Mouse (Mus musculus) hindbrain, embryonic 12.5 days (tissue): ENCODE results near the gene Armc3. TPM values are rescaled to one million over a fixed set of nuclear protein-coding genes. Genes with fewer than 3 reads are reported as not detected.

Source experiments
- ATAC-seq: fragments of 200-750 bp; cut with Nextera tagmentation; 2 replicates; pipeline ENCODE4 v1.8.0; 2017; ENCODE audit warnings: moderate TSS enrichment; ENCODE audit not compliant: low FRiP score
- H3K27ac ChIP-seq: fragments of 300-500 bp; sonication (generic); 2 replicates; pipeline ENCODE4 v1.5.1; 2016; ENCODE audit warnings: mild to moderate bottlenecking
- H3K27me3 ChIP-seq: fragments of 300-500 bp; sonication (generic); 2 replicates; pipeline ENCODE4 v1.6.1; 2016; ENCODE audit warnings: mild to moderate bottlenecking
- H3K36me3 ChIP-seq: fragments of 300-500 bp; sonication (generic); 2 replicates; pipeline ENCODE4 v1.6.1; 2016; ENCODE audit warnings: mild to moderate bottlenecking
- H3K4me1 ChIP-seq: fragments of 300-500 bp; sonication (generic); 2 replicates; pipeline ENCODE4 v1.6.1; 2016
- H3K4me2 ChIP-seq: fragments of 300-500 bp; sonication (generic); replicated peaks from 2 replicates; pipeline ENCODE4 v1.6.1; 2016; ENCODE audit warnings: mild to moderate bottlenecking
- H3K4me3 ChIP-seq: fragments of 300-500 bp; sonication (generic); 2 replicates; pipeline ENCODE4 v1.5.1; 2016; ENCODE audit warnings: mild to moderate bottlenecking
- H3K9ac ChIP-seq: fragments of 300-500 bp; sonication (generic); 2 replicates; pipeline ENCODE4 v1.6.1; 2016; ENCODE audit warnings: mild to moderate bottlenecking, moderate library complexity
- H3K9me3 ChIP-seq: fragments of 300-500 bp; sonication (generic); replicated peaks from 2 replicates; pipeline ENCODE4 v1.6.1; 2016; ENCODE audit warnings: mild to moderate bottlenecking
- WGBS: fragments of 180-500 bp; shearing (Covaris S2); methylation state at CpG from one replicate; pipeline ENCODE4 v1.1.7; 2016; 5-methylcytosine and 5-hydroxymethylcytosine counted together
- polyA plus RNA-seq: library from polyadenylated mRNA; unstranded; fragments of >200 nt; fragmentation: Nextera tagmentation; extraction: Ambion mirVana; gene quantifications from 2 replicates; pipeline ENCODE4 v1.2.1, GENCODE M21; 2016

The Armc3 gene
- polyA plus RNA-seq = 1.6 and 1.9 TPM in 2 replicates

GRCm38 (mm10) chr2:19198452-19199365 is at the start of gene Armc3:
Armc3 (plus strand) TSS chr2:19199302.
- Histone ChIP-seq H3K9me3 (no peaks in the 10 kb centered on the region), H3K9ac (peak within 1 kb of the TSS; percentile 63), H3K27me3 (no peaks in the 10 kb centered on the region), H3K4me1 (peaks cover 7% of the 10 kb centered on the region), H3K4me2 (peak within 1 kb of the TSS; percentile 63), H3K4me3 (peak within 1 kb of the TSS; percentile 46), H3K27ac (peak within 1 kb of the TSS; percentile 66), H3K36me3 (no peaks in the 10 kb centered on the region)
- peak; percentile 100 for ATAC-seq
- WGBS = 13% methylated on average over 24 of the region's 24 CpGs

GRCm38 (mm10) chr2:19152687-19153086 is 46.4 kb upstream of the Armc3 start:
- WGBS = 78% methylated on average over 1 of the region's 1 CpGs
- Histone ChIP-seq H3K9me3 (no peaks in the 10 kb centered on the region), H3K27ac (no peak overlapping the region), H3K4me3 (no peak overlapping the region), H3K9ac (no peak overlapping the region), H3K4me2 (no peak overlapping the region), H3K36me3 (no peaks in the 10 kb centered on the region), H3K4me1 (no peaks in the 10 kb centered on the region), H3K27me3 (no peaks in the 10 kb centered on the region)
- no peak for ATAC-seq

- Histone ChIP-seq H3K4me1 (peaks cover 5% of the 10 kb centered on the region; the same call in 1 of the 2 replicates), H3K36me3 (no peaks in the 10 kb centered on the region), H3K9me3 (no peaks in the 10 kb centered on the region), H3K27ac (no peak overlapping the region), H3K9ac (no peak overlapping the region), H3K27me3 (no peaks in the 10 kb centered on the region), H3K4me3 (no peak overlapping the region), H3K4me2 (no peak overlapping the region)
- no peak for ATAC-seq
- 72% methylated on average over 4 of the region's 4 CpGs for WGBS
These were observed 42.9 kb upstream of the Armc3 start for GRCm38 (mm10) chr2:19156176-19156575.

GRCm38 (mm10) chr2:19159539-19159938 is 39.6 kb upstream of the Armc3 start:
- Histone ChIP-seq H3K9ac (no peak overlapping the region), H3K4me2 (no peak overlapping the region), H3K27me3 (no peaks in the 10 kb centered on the region), H3K36me3 (no peaks in the 10 kb centered on the region), H3K4me3 (no peak overlapping the region), H3K9me3 (no peaks in the 10 kb centered on the region), H3K4me1 (peaks cover 5% of the 10 kb centered on the region; the same call in 1 of the 2 replicates), H3K27ac (no peak overlapping the region)
- WGBS = 69% methylated on average over 5 of the region's 5 CpGs
- ATAC-seq = no peak

- peak; percentile 38; the same call in 1 of the 2 replicates for ATAC-seq
- no peak overlapping the region for H3K27ac ChIP-seq
- H3K4me2 ChIP-seq = no peak overlapping the region
- no peaks in the 10 kb centered on the region for H3K27me3 ChIP-seq
- no peak overlapping the region for H3K4me3 ChIP-seq
- peaks cover 5% of the 10 kb centered on the region; the same call in 1 of the 2 replicates for H3K4me1 ChIP-seq
- H3K9me3 ChIP-seq = no peaks in the 10 kb centered on the region
- WGBS = 23% methylated on average over 8 of the region's 8 CpGs
- H3K9ac ChIP-seq = no peak overlapping the region
- H3K36me3 ChIP-seq = no peaks in the 10 kb centered on the region
These were observed 38.6 kb upstream of the Armc3 start for GRCm38 (mm10) chr2:19160368-19161114.

GRCm38 (mm10) chr2:19164234-19164633 is 34.9 kb upstream of the Armc3 start:
- ATAC-seq = no peak
- WGBS = 66% methylated on average over 1 of the region's 1 CpGs
- no peak overlapping the region for H3K4me3 ChIP-seq

GRCm38 (mm10) chr2:19176827-19177236 is 22.3 kb upstream of the Armc3 start:
- H3K9me3 ChIP-seq = no peaks in the 10 kb centered on the region
- ATAC-seq = no peak

More at GRCm38 (mm10) chr2:19164234-19164633, 34.9 kb upstream of the Armc3 start:
- H3K9me3 ChIP-seq = no peaks in the 10 kb centered on the region
- H3K4me1 ChIP-seq = peaks cover 5% of the 10 kb centered on the region; the same call in 1 of the 2 replicates
- H3K27me3 ChIP-seq = no peaks in the 10 kb centered on the region
- no peak overlapping the region for H3K27ac ChIP-seq
- no peaks in the 10 kb centered on the region for H3K36me3 ChIP-seq
- H3K4me2 ChIP-seq = no peak overlapping the region
- H3K9ac ChIP-seq = no peak overlapping the region

GRCm38 (mm10) chr2:19199366-19199853 is 308 bp downstream of the Armc3 start:
- Histone ChIP-seq H3K4me3 (peak overlapping the region; percentile 46), H3K9me3 (no peaks in the 10 kb centered on the region), H3K27me3 (no peaks in the 10 kb centered on the region), H3K36me3 (no peaks in the 10 kb centered on the region), H3K4me1 (peaks cover 7% of the 10 kb centered on the region), H3K9ac (peak overlapping the region; percentile 63; the same call in 1 of the 2 replicates), H3K27ac (no peak overlapping the region), H3K4me2 (peak overlapping the region; percentile 63)
- peak; percentile 37; the same call in 1 of the 2 replicates for ATAC-seq
- 30% methylated on average over 13 of the region's 13 CpGs for WGBS

More at GRCm38 (mm10) chr2:19176827-19177236, 22.3 kb upstream of the Armc3 start:
- H3K4me3 ChIP-seq = no peak overlapping the region
- 15% methylated on average over 1 of the region's 1 CpGs for WGBS
- no peak overlapping the region for H3K9ac ChIP-seq
- no peak overlapping the region for H3K4me2 ChIP-seq
- no peaks in the 10 kb centered on the region for H3K27me3 ChIP-seq
- H3K27ac ChIP-seq = no peak overlapping the region
- H3K36me3 ChIP-seq = no peaks in the 10 kb centered on the region
- H3K4me1 ChIP-seq = no peaks in the 10 kb centered on the region

GRCm38 (mm10) chr2:19200112-19200511 is 1.0 kb downstream of the Armc3 start:
- H3K4me2 ChIP-seq = no peak overlapping the region
- ATAC-seq = no peak
- no peaks in the 10 kb centered on the region for H3K27me3 ChIP-seq
- H3K9me3 ChIP-seq = no peaks in the 10 kb centered on the region
- no peak overlapping the region for H3K9ac ChIP-seq
- H3K27ac ChIP-seq = no peak overlapping the region
- H3K4me3 ChIP-seq = no peak overlapping the region
- no peaks in the 10 kb centered on the region for H3K36me3 ChIP-seq
- WGBS = 91% methylated on average over 1 of the region's 1 CpGs
- peaks cover 7% of the 10 kb centered on the region for H3K4me1 ChIP-seq

GRCm38 (mm10) chr2:19201682-19202081 is 2.6 kb downstream of the Armc3 start:
- 75% methylated on average over 2 of the region's 2 CpGs for WGBS
- Histone ChIP-seq H3K36me3 (no peaks in the 10 kb centered on the region), H3K9ac (no peak overlapping the region), H3K27me3 (no peaks in the 10 kb centered on the region), H3K9me3 (no peaks in the 10 kb centered on the region), H3K4me2 (no peak overlapping the region), H3K4me1 (peaks cover 7% of the 10 kb centered on the region), H3K27ac (no peak overlapping the region), H3K4me3 (no peak overlapping the region)
- ATAC-seq = no peak

- 78% methylated on average over 5 of the region's 5 CpGs for WGBS
- Histone ChIP-seq H3K36me3 (no peaks in the 10 kb centered on the region), H3K27me3 (no peaks in the 10 kb centered on the region), H3K27ac (no peak overlapping the region), H3K4me3 (no peak overlapping the region), H3K9ac (no peak overlapping the region), H3K4me2 (no peak overlapping the region), H3K4me1 (no peaks in the 10 kb centered on the region), H3K9me3 (0 out of 2 replicates have a peak, but pooled peaks cover 3% of the 10 kb centered on the region)
- no peak for ATAC-seq
These were observed 35.2 kb downstream of the Armc3 start for GRCm38 (mm10) chr2:19234305-19234704.

- H3K27me3 ChIP-seq = no peaks in the 10 kb centered on the region
- WGBS = 87% methylated on average over 2 of the region's 2 CpGs
- H3K4me2 ChIP-seq = no peak overlapping the region
- no peak overlapping the region for H3K9ac ChIP-seq
- no peak overlapping the region for H3K4me3 ChIP-seq
- H3K9me3 ChIP-seq = 0 out of 2 replicates have a peak, but pooled peaks cover 3% of the 10 kb centered on the region
- H3K36me3 ChIP-seq = no peaks in the 10 kb centered on the region
- ATAC-seq = no peak
- no peaks in the 10 kb centered on the region for H3K4me1 ChIP-seq
- H3K27ac ChIP-seq = no peak overlapping the region
These were observed 36.1 kb downstream of the Armc3 start for GRCm38 (mm10) chr2:19235193-19235592.
